Mouse (Mus musculus) frontal cortex, adult 2 months (tissue): ENCODE measurements around the gene Hmga2. TPM values are rescaled to one million over a fixed set of nuclear protein-coding genes. Genes with fewer than 3 reads are reported as not detected.
"Not testable (repeated sequence)": the region's sequence is repeated elsewhere in the genome, so short reads cannot be mapped to it uniquely, and the experiment has no call there.

Experiments
- DNase-seq, 2 experiments: peaks; one replicate each; pipeline ENCODE4 v3.0.0; 2022; ENCODE audit warnings: low spot score in 1 of 2; ENCODE audit errors: extremely low spot score in 1 of 2
- polyA plus RNA-seq: library from polyadenylated mRNA; depleted of rRNA; stranded (reverse); fragments of >200 nt; gene quantifications from 2 replicates; pipeline ENCODE4 v1.2.3, GENCODE M21; 2012; rRNA removed

Gene Hmga2
- polyA plus RNA-seq, 1 experiment: not detected

- no peak for DNase-seq
Observed at GRCm38 (mm10) chr10:120365380-120366172, 110.7 kb downstream of the Hmga2 start.

GRCm38 (mm10) chr10:120363983-120364582 lies 112.2 kb downstream of the Hmga2 start:
- DNase-seq: no peak

- DNase-seq: not testable (repeated sequence)
Observed at GRCm38 (mm10) chr10:120363298-120363982, 112.8 kb downstream of the Hmga2 start.

- DNase-seq: no peak
Observed at GRCm38 (mm10) chr10:120354523-120355030, 121.7 kb downstream of the Hmga2 start.

GRCm38 (mm10) chr10:120345325-120345724 lies 130.9 kb downstream of the Hmga2 start:
- DNase-seq: no peak

GRCm38 (mm10) chr10:120344558-120345318 lies 131.5 kb downstream of the Hmga2 start:
- peak in 1 of 2 experiments; percentile 1 for DNase-seq

- DNase-seq: not testable (repeated sequence)
Observed at GRCm38 (mm10) chr10:120339906-120340305, 136.4 kb downstream of the Hmga2 start.

GRCm38 (mm10) chr10:120339324-120339723 lies 136.9 kb downstream of the Hmga2 start:
- DNase-seq: no peak

GRCm38 (mm10) chr10:120338841-120339240 lies 137.4 kb downstream of the Hmga2 start:
- no peak for DNase-seq

GRCm38 (mm10) chr10:120338431-120338830 lies 137.8 kb downstream of the Hmga2 start:
- DNase-seq: not testable (repeated sequence)

GRCm38 (mm10) chr10:120327946-120328345 lies 148.3 kb downstream of the Hmga2 start:
- DNase-seq: no peak

- no peak for DNase-seq
Observed at GRCm38 (mm10) chr10:120323584-120324203, 152.6 kb downstream of the Hmga2 start.

- DNase-seq: no peak
Observed at GRCm38 (mm10) chr10:120322815-120323214, 153.5 kb downstream of the Hmga2 start.

GRCm38 (mm10) chr10:120319614-120320013 lies 156.7 kb downstream of the Hmga2 start:
- no peak for DNase-seq

Other genes with a start within 250 kb of the Hmga2 start
- 43.0 and 49.0 TPM in 2 replicates for gene Llph, start 249.4 kb downstream of the Hmga2 start, polyA plus RNA-seq